Mouse (Mus musculus): ENCODE data around the gene Ercc4.

Gene Ercc4

DNA sequence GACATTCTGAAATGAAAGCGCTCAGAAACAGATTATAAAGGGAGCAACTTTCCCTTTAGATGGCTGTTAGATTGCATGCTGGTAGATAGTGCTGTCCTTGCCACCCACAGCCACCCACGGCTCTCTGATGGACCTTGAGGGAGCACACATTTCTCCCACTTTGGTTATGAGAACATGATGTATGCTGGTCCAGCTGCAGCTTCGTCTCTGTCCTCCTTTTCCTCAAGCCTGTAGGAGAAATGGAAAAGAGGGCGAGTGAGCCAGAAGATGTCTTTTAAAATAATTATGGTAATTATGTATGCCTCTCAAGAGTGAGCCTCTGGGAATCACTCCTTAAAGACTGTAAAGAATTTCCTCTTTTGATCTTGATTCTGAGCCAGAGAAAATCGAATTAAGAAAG is 87.1 kb downstream of the Ercc4 start:
- DNase-seq (ENCODE audit: low read depth, low spot score) = no peak

DNA sequence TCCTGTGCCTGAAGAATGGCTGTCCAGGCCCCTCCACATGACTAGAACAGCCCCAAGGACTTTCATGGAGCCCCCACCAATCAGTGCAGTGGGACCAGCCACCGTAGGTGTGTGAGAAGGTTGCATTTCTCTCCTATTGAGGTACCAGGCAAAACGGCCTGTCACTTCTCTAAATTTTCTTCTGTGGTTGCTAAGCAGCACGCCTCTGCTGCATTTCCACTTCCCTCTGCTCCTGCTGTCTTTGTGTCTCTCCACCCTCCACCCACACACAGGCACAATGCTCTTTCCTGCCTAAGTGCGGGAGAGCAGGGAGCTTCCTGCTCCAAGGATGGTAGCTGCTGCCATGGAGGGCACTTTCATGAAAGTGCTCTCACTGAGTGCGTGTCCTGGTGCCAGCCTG is 87.8 kb downstream of the Ercc4 start:
- DNase-seq (ENCODE audit: low read depth, low spot score) = peak; percentile 56

GRCm38 (mm10) chr16:13199204-13199603 is 89.7 kb downstream of the Ercc4 start:
- no peak for DNase-seq (ENCODE audit: low read depth, low spot score)

All from brain, embryonic 18.5 days (tissue).